Mouse (Mus musculus): Measurements from ENCODE around the gene Shisa5.

DNA sequence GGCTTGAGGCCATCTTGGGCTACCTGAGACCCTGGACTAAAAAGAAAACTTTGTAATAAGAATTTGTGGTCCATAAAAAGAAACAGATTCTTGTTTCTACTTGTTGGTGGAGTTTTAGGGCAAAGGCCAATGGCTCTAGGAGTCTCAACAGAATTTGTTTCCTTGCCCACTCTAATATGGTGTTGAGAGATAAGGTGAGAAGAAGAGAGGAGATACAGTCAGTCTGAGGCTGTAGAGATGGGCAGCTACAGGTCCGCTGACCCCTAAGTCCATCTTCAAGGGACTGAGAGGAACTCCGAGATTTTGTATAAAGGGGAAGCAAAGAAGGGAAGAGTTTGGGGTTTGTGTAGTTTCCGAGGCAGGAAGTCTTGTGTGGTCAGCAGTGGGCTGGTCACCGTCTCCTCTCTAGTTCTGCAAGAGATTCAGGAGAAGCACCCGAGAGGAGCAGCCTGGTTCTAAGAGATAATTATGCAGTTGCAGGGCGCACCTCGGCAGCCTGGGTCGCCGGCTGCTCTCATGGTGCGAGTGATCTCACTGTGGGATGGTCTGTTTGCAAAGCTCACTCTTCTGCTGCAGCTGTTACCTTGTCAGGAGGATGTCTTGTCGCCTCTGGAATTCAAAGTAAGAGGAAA lies 21.3 kb upstream of the Shisa5 start:
- TF ChIP-seq CTCF (IDR thresholded peaks at IDR 0.05; ENCODE audit: borderline replicate concordance, extremely low read depth, insufficient read depth, insufficient read length) (no peak), POLR2A (IDR thresholded peaks at IDR 0.05; ENCODE audit: borderline replicate concordance, extremely low read depth, insufficient read depth, insufficient read length, poor library complexity, severe bottlenecking) (no peak)

All from brain, embryonic 14.5 days (tissue).